Mouse (Mus musculus): ENCODE data around the gene Ak5.

GRCm38 (mm10) chr3:152465338-152465737 lies 202.8 kb downstream of the Ak5 start:
- no peak for TF ChIP-seq POLR2A (IDR thresholded peaks at IDR 0.05; ENCODE audit: control insufficient read depth, low read depth, low read length)
- no peak for TF ChIP-seq CTCF (IDR thresholded peaks at IDR 0.05; ENCODE audit: control insufficient read depth, insufficient read depth, insufficient replicate concordance, low read depth, low read length)

All from testis, adult 2 months (tissue).